In the genomic region with DNA sequence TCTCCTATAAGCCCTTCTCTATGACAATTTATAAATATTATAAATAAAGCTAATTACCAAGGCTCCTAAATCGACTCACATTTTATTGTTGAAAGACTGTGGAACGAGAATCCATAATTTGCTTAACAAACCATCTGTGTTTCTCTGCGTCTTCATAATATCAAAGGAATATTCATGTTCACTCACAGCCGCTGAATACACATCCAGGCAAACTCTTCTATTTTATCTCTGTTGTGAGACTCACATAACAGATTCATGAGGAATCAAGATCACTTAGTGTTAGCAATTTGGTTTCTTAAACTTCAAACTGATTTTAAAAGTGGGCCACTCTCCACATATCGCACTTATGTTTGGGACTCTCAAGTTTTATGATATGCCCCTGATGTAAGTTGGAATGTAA, we compare ENCODE assay signal across 35 mouse cellular contexts. TPM values are rescaled to one million over a fixed set of nuclear protein-coding genes. Genes with fewer than 3 reads are reported as not detected.
"Had no signal": no experiment of that assay in that cellular context is flagged by ENCODE, and none has a peak within 500 bp of the region (broad histone marks: within the 10 kb centered on the region; RNA-seq: fewer than 3 reads in every experiment).

No protein-coding gene starts in this region.

- H3K4me2 ChIP-seq: heart, embryonic 11.5 days; heart, embryonic 13.5 days; heart, embryonic 15.5 days; hindbrain, embryonic 13.5 days; hindbrain, embryonic 15.5 days; kidney, embryonic 15.5 days; limb, embryonic 13.5 days; limb, embryonic 15.5 days; liver, embryonic 12.5 days had no signal

- H3K9ac ChIP-seq: heart, embryonic 13.5 days; heart, embryonic 15.5 days; hindbrain, embryonic 13.5 days; hindbrain, embryonic 15.5 days; kidney, embryonic 15.5 days; limb, embryonic 13.5 days; limb, embryonic 15.5 days; liver, embryonic 12.5 days; liver, embryonic 14.5 days had no signal

- DNase-seq: gastrocnemius, postnatal 14 days; gastrocnemius, postnatal 36 days; heart, adult 11 months; heart, adult 2 months; heart, postnatal 14 days; heart, postnatal 36 days; kidney, adult 11 months; kidney, adult 2 months; kidney, adult 9 months; kidney, postnatal 14 days; kidney, postnatal 36 days; layer of hippocampus, adult 9-11 months; layer of hippocampus, postnatal 36 days; left cerebral cortex, postnatal 4 days had no signal

- ATAC-seq: hindbrain, postnatal 0 days; intestine, embryonic 16.5 days; liver, embryonic 12.5 days had no signal

- H3K27ac ChIP-seq: heart, adult 2 months; heart, embryonic 13.5 days; heart, embryonic 15.5 days; hindbrain, embryonic 13.5 days; hindbrain, embryonic 15.5 days; hindbrain, postnatal 0 days; kidney, embryonic 15.5 days; kidney, postnatal 0 days; limb, embryonic 13.5 days; limb, embryonic 15.5 days; liver, embryonic 12.5 days; liver, embryonic 14.5 days had no signal

- H3K4me3 ChIP-seq: heart, adult 2 months; heart, embryonic 13.5 days; heart, embryonic 15.5 days; hindbrain, embryonic 13.5 days; hindbrain, embryonic 15.5 days; kidney, embryonic 15.5 days; limb, embryonic 13.5 days; limb, embryonic 15.5 days; liver, embryonic 12.5 days had no signal

- H3K9me3 ChIP-seq: heart, embryonic 13.5 days; heart, embryonic 15.5 days; hindbrain, embryonic 13.5 days; hindbrain, embryonic 15.5 days; kidney, embryonic 15.5 days; limb, embryonic 13.5 days; limb, embryonic 15.5 days; liver, embryonic 12.5 days had no signal

- H3K36me3 ChIP-seq: heart, embryonic 13.5 days; heart, embryonic 15.5 days; hindbrain, embryonic 13.5 days; hindbrain, embryonic 15.5 days; kidney, embryonic 15.5 days; limb, embryonic 13.5 days; limb, embryonic 15.5 days; liver, embryonic 12.5 days had no signal

- H3K4me1 ChIP-seq: heart, embryonic 13.5 days; heart, embryonic 15.5 days; hindbrain, embryonic 13.5 days; hindbrain, embryonic 15.5 days; kidney, embryonic 15.5 days; limb, embryonic 13.5 days; limb, embryonic 15.5 days; liver, embryonic 12.5 days had no signal

- H3K27me3 ChIP-seq: heart, embryonic 13.5 days; heart, embryonic 15.5 days; hindbrain, embryonic 13.5 days; hindbrain, embryonic 15.5 days; kidney, embryonic 15.5 days; limb, embryonic 13.5 days; limb, embryonic 15.5 days; liver, embryonic 12.5 days had no signal

RNA-seq across cellular contexts. Expression of a gene that starts 1.9 kb away (rescaled TPM):
- polyA plus RNA-seq: gonadal fat pad, adult 2 months; heart, adult 2 months; heart, embryonic 11.5 days; heart, embryonic 13.5 days; heart, embryonic 15.5 days; heart, postnatal 0 days; hindbrain, embryonic 11.5 days; hindbrain, embryonic 13.5 days; hindbrain, embryonic 15.5 days; hindbrain, postnatal 0 days; intestine, embryonic 14.5 days; intestine, embryonic 16.5 days; kidney, adult 2 months; kidney, embryonic 15.5 days; kidney, postnatal 0 days; large intestine, adult 2 months; limb, embryonic 11.5 days; limb, embryonic 13.5 days; limb, embryonic 15.5 days; liver, adult 2 months; liver, embryonic 12.5 days; liver, embryonic 14.5 days; liver, embryonic 16.5 days had no signal

RNA-seq across cellular contexts. Expression of a gene that starts 6.6 kb away (rescaled TPM):
- polyA plus RNA-seq: gonadal fat pad, adult 2 months; heart, adult 2 months; heart, embryonic 11.5 days; heart, embryonic 13.5 days; heart, embryonic 15.5 days; heart, postnatal 0 days; hindbrain, embryonic 11.5 days; hindbrain, embryonic 13.5 days; hindbrain, embryonic 15.5 days; hindbrain, postnatal 0 days; intestine, embryonic 14.5 days; intestine, embryonic 16.5 days; kidney, adult 2 months; kidney, embryonic 15.5 days; kidney, postnatal 0 days; large intestine, adult 2 months; limb, embryonic 11.5 days; limb, embryonic 13.5 days; limb, embryonic 15.5 days; liver, adult 2 months; liver, embryonic 12.5 days; liver, embryonic 14.5 days; liver, embryonic 16.5 days had no signal
